Mouse (Mus musculus) B cell, adult 62 days (primary cell): ENCODE results near the gene Nfasc. TPM values are rescaled to one million over a fixed set of nuclear protein-coding genes. Genes with fewer than 3 reads are reported as not detected.

Experiments
- total RNA-seq: library from RNA; stranded (reverse); gene quantifications from 4 replicates; pipeline ENCODE4 v1.2.4, GENCODE M21; 2023

The Nfasc gene
- 0.19 TPM in 1 of 4 replicates, not detected in the others for total RNA-seq

DNA sequence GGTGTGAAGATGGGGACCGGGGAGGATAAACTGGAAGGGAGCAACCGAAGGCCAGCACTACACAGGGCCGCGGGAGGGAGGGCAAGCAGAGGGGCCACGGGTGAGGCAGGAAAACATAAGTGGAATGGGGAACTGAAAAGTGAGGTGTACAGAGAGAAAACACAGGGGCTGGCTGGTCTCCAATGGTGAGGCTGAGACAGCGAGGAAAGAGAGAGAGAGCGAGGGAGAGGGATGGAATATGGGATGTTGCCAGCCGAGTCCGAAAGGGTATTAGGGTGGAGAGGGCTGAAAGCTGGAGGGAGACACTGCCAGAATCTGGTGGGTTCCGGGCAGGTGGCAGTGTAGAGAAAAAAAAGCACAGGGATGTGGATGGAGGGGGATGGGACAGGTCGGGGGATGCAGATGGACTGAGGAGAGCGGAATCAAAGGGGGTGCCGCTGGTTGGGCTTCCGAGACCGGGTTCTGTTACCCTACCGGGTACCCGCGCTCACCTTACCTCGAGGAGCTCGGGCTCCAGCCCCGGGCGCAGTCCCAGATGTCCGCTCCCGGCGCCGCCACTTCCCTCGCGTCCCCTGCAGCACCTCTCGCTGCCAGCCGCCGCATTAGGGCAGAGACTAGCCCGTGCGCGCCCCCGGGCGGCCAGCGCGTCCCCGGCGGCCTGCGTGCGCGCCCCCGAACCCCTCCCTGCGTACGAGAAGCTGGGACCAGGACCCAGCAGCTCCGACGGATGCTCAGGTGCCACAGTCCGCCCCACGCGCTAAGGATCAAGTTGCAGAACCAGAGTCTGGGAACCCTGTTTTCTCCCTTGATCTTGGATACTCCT, at the start of gene Nfasc:
Gene Nfasc, minus strand, starts transcription at position 623 of the 823 bp plus-strand sequence.

DNA sequence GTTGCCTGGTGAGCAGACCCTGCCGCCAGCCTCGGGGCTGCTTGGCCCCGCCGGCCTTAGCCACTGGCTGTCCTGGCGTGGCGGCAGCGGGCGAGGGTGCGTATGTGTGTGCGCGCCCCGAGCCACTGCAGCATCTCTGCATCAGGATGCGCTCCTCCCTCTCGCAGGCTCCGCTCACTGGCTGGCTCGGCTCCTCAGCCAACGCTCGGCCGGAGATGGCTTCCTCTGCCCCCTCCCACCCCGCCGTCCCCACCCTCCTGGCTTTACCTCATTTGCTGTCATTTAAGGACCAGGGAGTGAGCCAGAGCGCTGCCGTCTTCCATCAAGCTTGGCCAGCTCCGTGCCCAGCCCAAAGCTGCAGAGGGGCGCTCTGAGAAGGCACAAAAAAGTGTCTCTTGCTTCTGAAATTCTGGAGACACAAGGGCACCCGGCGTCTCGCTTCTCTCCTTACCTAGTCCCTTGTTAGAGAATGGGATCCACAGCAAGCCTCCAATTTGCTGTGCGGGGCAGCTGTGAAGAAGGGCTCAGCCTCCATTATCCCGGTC, 198.8 kb downstream of the Nfasc start, which contains the start of gene Cntn2:
Gene Cntn2, minus strand, starts transcription at position 495 of the 545 bp plus-strand sequence.

Other genes with a start within 250 kb of the Nfasc start
- gene Tmem81, start 235.6 kb downstream of the Nfasc start, total RNA-seq = 10.0 to 13.9 TPM (median 12.2 TPM) in 4 replicates
- gene Cntn2, start 198.5 kb downstream of the Nfasc start, total RNA-seq = 6.6 to 17.0 TPM (median 9.0 TPM) in 4 replicates
- gene Lrrn2, start 138.5 kb upstream of the Nfasc start, total RNA-seq = not detected in 4 replicates